Mouse (Mus musculus): ENCODE measurements around the gene Pqlc2. TPM values are rescaled to one million over a fixed set of nuclear protein-coding genes. Genes with fewer than 3 reads are reported as not detected.

Pqlc2 gene
- total RNA-seq, 2 experiments from 2014 or later, result 15.1 to 15.4 TPM

- intact Hi-C loops (cut with DNase I), result no loop called here
- DNase-seq (ENCODE audit: low spot score in 2 of 2), result no peak
These were observed 37.4 kb downstream of the Pqlc2 start for GRCm38 (mm10) chr4:139272951-139273680.

GRCm38 (mm10) chr4:139271562-139271961, 38.9 kb downstream of the Pqlc2 start:
- intact Hi-C loops (cut with DNase I), result no loop called here
- DNase-seq (ENCODE audit: low spot score in 2 of 2), result no peak

- intact Hi-C loops (cut with DNase I), result no loop called here
- no peak for DNase-seq (ENCODE audit: low spot score in 2 of 2)
These were observed 40.3 kb downstream of the Pqlc2 start for GRCm38 (mm10) chr4:139270168-139270567.

- no peak for DNase-seq (ENCODE audit: low spot score in 2 of 2)
- intact Hi-C loops (cut with DNase I), result no loop called here
These were observed 42.3 kb downstream of the Pqlc2 start for GRCm38 (mm10) chr4:139268242-139268641.

GRCm38 (mm10) chr4:139267335-139267734, 43.2 kb downstream of the Pqlc2 start:
- no peak for DNase-seq (ENCODE audit: low spot score in 2 of 2)
- intact Hi-C loops (cut with DNase I), result no loop called here

GRCm38 (mm10) chr4:139266500-139266865, 44.0 kb downstream of the Pqlc2 start:
- intact Hi-C loops (cut with DNase I), result no loop called here

GRCm38 (mm10) chr4:139265783-139266499, 44.6 kb downstream of the Pqlc2 start:
- DNase-seq (ENCODE audit: low spot score in 2 of 2), result no peak
- intact Hi-C loops (cut with DNase I), result no loop called here

More at GRCm38 (mm10) chr4:139266500-139266865, 44.0 kb downstream of the Pqlc2 start:
- no peak for DNase-seq (ENCODE audit: low spot score in 2 of 2)

GRCm38 (mm10) chr4:139262981-139263380, 47.5 kb downstream of the Pqlc2 start:
- no peak for DNase-seq (ENCODE audit: low spot score in 2 of 2)
- intact Hi-C loops (cut with DNase I), result no loop called here

GRCm38 (mm10) chr4:139259302-139259871, 51.1 kb downstream of the Pqlc2 start:
- DNase-seq (ENCODE audit: low spot score in 2 of 2), result no peak
- intact Hi-C loops (cut with DNase I), result loop anchor here (10.0 kb wide), 1 partner anchor 165 kb away; the partner anchor contains the start of gene Nbl1

- DNase-seq (ENCODE audit: low spot score in 2 of 2), result peak in 1 of 2 experiments; percentile 36
- intact Hi-C loops (cut with DNase I), result loop anchor here (10.0 kb wide), 1 partner anchor 164 kb away; the partner anchor contains the start of gene Nbl1
These were observed 51.7 kb downstream of the Pqlc2 start for GRCm38 (mm10) chr4:139258621-139259301.

GRCm38 (mm10) chr4:139256708-139257107, 53.8 kb downstream of the Pqlc2 start:
- intact Hi-C loops (cut with DNase I), result loop anchor here (10.0 kb wide), 1 partner anchor 162 kb away; the partner anchor contains the start of gene Nbl1
- no peak for DNase-seq (ENCODE audit: low spot score in 2 of 2)

- intact Hi-C loops (cut with DNase I), result loop anchor here (10.0 kb wide), 1 partner anchor 161 kb away; the partner anchor contains the start of gene Nbl1
These were observed 54.4 kb downstream of the Pqlc2 start for GRCm38 (mm10) chr4:139256146-139256545.

GRCm38 (mm10) chr4:139253206-139253605, 57.3 kb downstream of the Pqlc2 start:
- DNase-seq (ENCODE audit: low spot score in 2 of 2), result no peak
- intact Hi-C loops (cut with DNase I), result loop anchor here (10.0 kb wide), 1 partner anchor 158 kb away; the partner anchor contains the start of gene Nbl1

More at GRCm38 (mm10) chr4:139256146-139256545, 54.4 kb downstream of the Pqlc2 start:
- no peak for DNase-seq (ENCODE audit: low spot score in 2 of 2)

- intact Hi-C loops (cut with DNase I), result loop anchor here (10.0 kb wide), 1 partner anchor 157 kb away; the partner anchor contains the start of gene Nbl1
- peak; percentile 69 to 75 for DNase-seq (ENCODE audit: low spot score in 2 of 2)
These were observed 58.3 kb downstream of the Pqlc2 start for GRCm38 (mm10) chr4:139252051-139252760.

- no peak for DNase-seq (ENCODE audit: low spot score in 2 of 2)
- intact Hi-C loops (cut with DNase I), result loop anchor here (10.0 kb wide), 1 partner anchor 156 kb away; the partner anchor contains the start of gene Nbl1
These were observed 59.6 kb downstream of the Pqlc2 start for GRCm38 (mm10) chr4:139250886-139251285.

GRCm38 (mm10) chr4:139250043-139250442, 60.5 kb downstream of the Pqlc2 start:
- intact Hi-C loops (cut with DNase I), result loop anchor here (10.0 kb wide), 1 partner anchor 155 kb away; the partner anchor contains the start of gene Nbl1
- DNase-seq (ENCODE audit: low spot score in 2 of 2), result no peak

GRCm38 (mm10) chr4:139248736-139249135, 61.8 kb downstream of the Pqlc2 start:
- DNase-seq (ENCODE audit: low spot score in 2 of 2), result no peak
- intact Hi-C loops (cut with DNase I), result no loop called here

GRCm38 (mm10) chr4:139247966-139248365, 62.5 kb downstream of the Pqlc2 start:
- intact Hi-C loops (cut with DNase I), result no loop called here
- no peak for DNase-seq (ENCODE audit: low spot score in 2 of 2)
